Mouse (Mus musculus): ENCODE measurements at regions not wholly inside any gene's neighbourhood (a gene's known extent, or its start where the extent isn't known, plus 50 kb on each side); places are given as distances from the start of the nearest gene placed in this dataset.

GRCm38 (mm10) chr3:60266666-60267415 is 185.2 kb downstream of the Sucnr1 start:
- Histone ChIP-seq H3K27ac (ENCODE audit: insufficient read depth, low read length) (no peak overlapping the region), H3K4me3 (ENCODE audit: insufficient read depth, low read length) (no peak overlapping the region), H3K4me1 (ENCODE audit: control insufficient read depth, insufficient read depth, low read length) (no peaks in the 10 kb centered on the region)
- TF ChIP-seq POLR2A (IDR thresholded peaks at IDR 0.05; ENCODE audit: extremely low read depth, insufficient read depth, low read length) (no peak), CTCF (IDR thresholded peaks at IDR 0.05; ENCODE audit: extremely low read depth, insufficient read depth, low read length) (no peak)

GRCm38 (mm10) chr3:60267416-60268174 is 185.9 kb downstream of the Sucnr1 start:
- no peaks in the 10 kb centered on the region for H3K4me1 ChIP-seq (ENCODE audit: control insufficient read depth, insufficient read depth, low read length)
- H3K27ac ChIP-seq (ENCODE audit: insufficient read depth, low read length), result no peak overlapping the region
- no peak overlapping the region for H3K4me3 ChIP-seq (ENCODE audit: insufficient read depth, low read length)
- no peak for TF ChIP-seq CTCF (IDR thresholded peaks at IDR 0.05; ENCODE audit: extremely low read depth, insufficient read depth, low read length)
- no peak for TF ChIP-seq POLR2A (IDR thresholded peaks at IDR 0.05; ENCODE audit: extremely low read depth, insufficient read depth, low read length)

DNA sequence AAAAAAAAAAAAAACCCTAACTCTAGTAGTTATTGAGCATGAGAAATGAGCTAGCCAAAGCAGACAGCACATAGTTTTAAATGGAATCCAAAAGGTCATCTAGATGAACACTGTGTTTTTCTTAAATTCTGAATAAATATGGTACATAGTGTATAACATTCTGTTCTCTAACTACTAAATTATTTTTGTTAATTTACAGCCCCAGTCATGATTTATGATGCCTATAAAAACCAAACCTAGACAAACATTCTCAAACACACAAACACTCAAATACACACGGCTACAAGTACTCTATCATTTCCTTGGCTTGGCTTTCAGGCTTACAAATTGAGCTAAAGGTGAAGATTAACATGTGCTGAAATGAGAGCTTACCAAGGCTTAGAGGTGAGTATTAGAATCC is 188.8 kb downstream of the Sucnr1 start:
- Histone ChIP-seq H3K27ac (ENCODE audit: insufficient read depth, low read length) (no peak overlapping the region), H3K4me1 (ENCODE audit: control insufficient read depth, insufficient read depth, low read length) (no peaks in the 10 kb centered on the region), H3K4me3 (ENCODE audit: insufficient read depth, low read length) (no peak overlapping the region)
- TF ChIP-seq CTCF (IDR thresholded peaks at IDR 0.05; ENCODE audit: extremely low read depth, insufficient read depth, low read length) (no peak), POLR2A (IDR thresholded peaks at IDR 0.05; ENCODE audit: extremely low read depth, insufficient read depth, low read length) (no peak)

- H3K4me3 ChIP-seq (ENCODE audit: insufficient read depth, low read length), result no peak overlapping the region
Observed at GRCm38 (mm10) chr3:60273744-60274143, 192.1 kb downstream of the Sucnr1 start.

GRCm38 (mm10) chr3:60275249-60275838 is 193.7 kb downstream of the Sucnr1 start:
- Histone ChIP-seq H3K4me3 (ENCODE audit: insufficient read depth, low read length) (no peak overlapping the region), H3K27ac (ENCODE audit: insufficient read depth, low read length) (no peak overlapping the region), H3K4me1 (ENCODE audit: control insufficient read depth, insufficient read depth, low read length) (no peaks in the 10 kb centered on the region)
- TF ChIP-seq CTCF (IDR thresholded peaks at IDR 0.05; ENCODE audit: extremely low read depth, insufficient read depth, low read length) (no peak), POLR2A (IDR thresholded peaks at IDR 0.05; ENCODE audit: extremely low read depth, insufficient read depth, low read length) (no peak)

More at GRCm38 (mm10) chr3:60273744-60274143, 192.1 kb downstream of the Sucnr1 start:
- Histone ChIP-seq H3K4me1 (ENCODE audit: control insufficient read depth, insufficient read depth, low read length) (no peaks in the 10 kb centered on the region), H3K27ac (ENCODE audit: insufficient read depth, low read length) (no peak overlapping the region)
- TF ChIP-seq POLR2A (IDR thresholded peaks at IDR 0.05; ENCODE audit: extremely low read depth, insufficient read depth, low read length) (no peak), CTCF (IDR thresholded peaks at IDR 0.05; ENCODE audit: extremely low read depth, insufficient read depth, low read length) (no peak)

DNA sequence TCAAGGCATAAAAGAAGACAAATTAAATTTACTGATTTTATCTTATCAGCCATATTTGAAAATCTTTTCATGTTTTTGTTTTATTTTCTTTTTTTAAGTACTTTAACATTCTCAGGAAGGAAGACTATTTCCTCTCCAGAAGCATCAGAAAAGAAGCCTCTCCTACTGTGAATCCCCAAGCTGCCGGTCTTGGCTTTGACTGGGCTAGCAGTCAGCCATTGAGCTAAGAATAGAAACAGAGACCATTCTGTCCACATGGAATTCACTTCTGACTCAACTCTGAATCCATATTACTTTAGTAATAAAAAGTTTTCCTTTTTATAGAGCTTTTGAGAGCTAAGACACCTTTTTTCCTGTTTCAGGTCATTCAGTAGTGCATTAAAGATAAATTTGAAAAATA is 194.8 kb upstream of the Mbnl1 start:
- Histone ChIP-seq H3K4me1 (ENCODE audit: control insufficient read depth, insufficient read depth, low read length) (no peaks in the 10 kb centered on the region), H3K4me3 (ENCODE audit: insufficient read depth, low read length) (no peak overlapping the region)
- no peak for TF ChIP-seq POLR2A (IDR thresholded peaks at IDR 0.05; ENCODE audit: extremely low read depth, insufficient read depth, low read length)
- no peak for TF ChIP-seq CTCF (IDR thresholded peaks at IDR 0.05; ENCODE audit: extremely low read depth, insufficient read depth, low read length)

DNA sequence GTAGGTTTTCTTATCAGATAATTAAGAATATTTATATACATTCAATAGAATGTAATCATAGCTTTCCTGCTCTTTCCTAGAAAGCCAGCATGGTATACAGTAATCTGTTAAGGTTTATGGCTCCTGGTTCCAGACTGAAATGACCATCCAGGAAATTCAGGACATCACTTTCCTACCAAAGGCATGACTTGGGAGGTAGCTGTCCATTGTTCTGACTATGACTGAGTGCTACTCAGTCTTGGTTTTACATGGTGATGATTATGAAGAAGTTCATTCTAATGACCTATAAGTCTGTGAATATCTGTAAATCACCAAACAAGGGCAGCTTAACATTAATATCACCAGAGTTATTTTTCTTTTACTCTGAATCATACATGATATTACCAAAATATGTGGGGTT is 191.4 kb upstream of the Mbnl1 start:
- TF ChIP-seq CTCF (IDR thresholded peaks at IDR 0.05; ENCODE audit: extremely low read depth, insufficient read depth, low read length), result no peak
- TF ChIP-seq POLR2A (IDR thresholded peaks at IDR 0.05; ENCODE audit: extremely low read depth, insufficient read depth, low read length), result no peak
- Histone ChIP-seq H3K27ac (ENCODE audit: insufficient read depth, low read length) (no peak overlapping the region), H3K4me3 (ENCODE audit: insufficient read depth, low read length) (no peak overlapping the region), H3K4me1 (ENCODE audit: control insufficient read depth, insufficient read depth, low read length) (no peaks in the 10 kb centered on the region)

More for the DNA sequence above, 194.8 kb upstream of the Mbnl1 start:
- no peak overlapping the region for H3K27ac ChIP-seq (ENCODE audit: insufficient read depth, low read length)

DNA sequence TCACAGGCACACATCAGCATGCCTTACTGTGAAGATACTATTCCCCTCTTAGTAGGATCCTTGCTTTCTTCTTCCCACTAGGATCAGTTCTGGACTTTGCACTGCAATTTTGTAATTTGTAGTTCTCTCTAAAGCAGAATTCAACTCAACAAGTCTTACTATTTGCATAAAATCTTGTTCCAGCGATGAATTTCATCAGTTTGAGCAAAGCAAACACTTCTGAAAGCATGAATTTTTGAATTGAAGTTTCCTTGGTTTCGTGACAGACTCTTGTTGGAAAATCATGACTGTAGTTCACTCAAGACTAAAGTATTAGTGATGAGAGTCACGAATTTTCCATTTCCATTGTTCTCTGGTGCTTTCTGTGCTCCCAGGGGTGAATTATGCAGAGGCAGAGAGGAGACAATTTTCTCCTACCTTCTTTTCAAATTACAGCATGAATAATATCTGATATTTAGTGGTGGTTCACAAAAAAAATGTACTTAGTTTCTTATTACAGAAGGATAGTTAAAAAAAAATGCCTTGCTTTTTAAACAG is 190.6 kb upstream of the Mbnl1 start:
- no peak for TF ChIP-seq CTCF (IDR thresholded peaks at IDR 0.05; ENCODE audit: extremely low read depth, insufficient read depth, low read length)
- no peak for TF ChIP-seq POLR2A (IDR thresholded peaks at IDR 0.05; ENCODE audit: extremely low read depth, insufficient read depth, low read length)
- Histone ChIP-seq H3K27ac (ENCODE audit: insufficient read depth, low read length) (no peak overlapping the region), H3K4me3 (ENCODE audit: insufficient read depth, low read length) (no peak overlapping the region), H3K4me1 (ENCODE audit: control insufficient read depth, insufficient read depth, low read length) (no peaks in the 10 kb centered on the region)

DNA sequence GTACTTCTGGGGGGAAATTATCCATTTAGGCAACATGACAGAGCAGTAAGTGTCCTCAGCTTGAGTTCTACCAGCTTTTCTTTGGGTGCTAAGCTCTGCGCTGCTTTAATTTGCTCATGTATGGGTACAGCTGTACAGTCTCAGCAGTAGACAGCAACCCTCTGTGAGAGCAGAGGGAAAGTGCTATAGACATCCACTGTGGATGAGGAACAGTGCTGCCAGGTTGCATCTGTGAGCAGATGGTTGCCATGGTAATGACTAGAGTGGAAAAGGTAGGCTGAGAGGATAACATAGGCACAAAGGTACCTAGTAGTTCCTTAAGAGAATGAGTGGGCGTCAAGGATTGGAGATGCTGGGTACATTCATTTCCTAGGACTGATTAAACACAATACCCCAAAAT is 180.5 kb upstream of the Mbnl1 start:
- Histone ChIP-seq H3K27ac (ENCODE audit: insufficient read depth, low read length) (no peak overlapping the region), H3K4me1 (ENCODE audit: control insufficient read depth, insufficient read depth, low read length) (no peaks in the 10 kb centered on the region), H3K4me3 (ENCODE audit: insufficient read depth, low read length) (no peak overlapping the region)
- TF ChIP-seq CTCF (IDR thresholded peaks at IDR 0.05; ENCODE audit: extremely low read depth, insufficient read depth, low read length) (no peak), POLR2A (IDR thresholded peaks at IDR 0.05; ENCODE audit: extremely low read depth, insufficient read depth, low read length) (no peak)

All from cortical plate, adult 2 months (tissue).